Mouse (Mus musculus) lung, embryonic 15.5 days (tissue): ENCODE data around the gene Gm7324. TPM values are rescaled to one million over a fixed set of nuclear protein-coding genes. Genes with fewer than 3 reads are reported as not detected.
"Not testable (repeated sequence)": the region's sequence is repeated elsewhere in the genome, so short reads cannot be mapped to it uniquely, and the experiment has no call there.

Experiments
- ATAC-seq: fragments of 200-750 bp; cut with Nextera tagmentation; 2 replicates; pipeline ENCODE4 v1.8.0; 2017; ENCODE audit warnings: moderate number of reproducible peaks, borderline replicate concordance; ENCODE audit not compliant: low FRiP score, low TSS enrichment; ENCODE audit errors: extremely low read depth
- H3K27ac ChIP-seq: fragments of 300-500 bp; sonication (generic); 2 replicates; pipeline ENCODE4 v1.5.1; 2015; ENCODE audit warnings: moderate library complexity, mild to moderate bottlenecking, inconsistent platforms
- H3K27me3 ChIP-seq: fragments of 300-500 bp; sonication (generic); 2 replicates; pipeline ENCODE4 v1.6.1; 2015; ENCODE audit warnings: inconsistent platforms
- H3K36me3 ChIP-seq: fragments of 300-500 bp; sonication (generic); 2 replicates; pipeline ENCODE4 v1.6.1; 2015; ENCODE audit warnings: inconsistent platforms
- H3K4me1 ChIP-seq: fragments of 300-500 bp; sonication (generic); 2 replicates; pipeline ENCODE4 v1.6.1; 2015; ENCODE audit warnings: inconsistent platforms
- H3K4me2 ChIP-seq: fragments of 300-500 bp; sonication (generic); 2 replicates; pipeline ENCODE4 v1.6.1; 2015; ENCODE audit warnings: inconsistent platforms, mild to moderate bottlenecking, moderate library complexity
- H3K4me3 ChIP-seq: fragments of 300-500 bp; sonication (generic); 2 replicates; pipeline ENCODE4 v1.5.1; 2015; ENCODE audit warnings: mild to moderate bottlenecking, inconsistent platforms
- H3K9ac ChIP-seq: fragments of 300-500 bp; sonication (generic); 2 replicates; pipeline ENCODE4 v1.6.1; 2015; ENCODE audit warnings: inconsistent platforms
- H3K9me3 ChIP-seq: fragments of 300-500 bp; sonication (generic); 2 replicates; pipeline ENCODE4 v1.6.1; 2016; ENCODE audit warnings: inconsistent platforms
- WGBS: fragments of 180-500 bp; shearing (Covaris S2); methylation state at CpG from one replicate; pipeline ENCODE4 v1.1.7; 2015; 5-methylcytosine and 5-hydroxymethylcytosine counted together
- polyA plus RNA-seq: library from polyadenylated mRNA; unstranded; fragments of >200 nt; fragmentation: Nextera tagmentation; extraction: Ambion mirVana; gene quantifications from 2 replicates; pipeline ENCODE4 v1.2.1, GENCODE M21; 2015

Gene Gm7324
- 0.57 and 1.1 TPM in 2 replicates for polyA plus RNA-seq

- WGBS = 75% methylated on average over 4 of the region's 4 CpGs
- not testable (repeated sequence) for H3K4me2 ChIP-seq, H3K4me3 ChIP-seq, H3K36me3 ChIP-seq, H3K27me3 ChIP-seq, H3K4me1 ChIP-seq, H3K27ac ChIP-seq, H3K9ac ChIP-seq, H3K9me3 ChIP-seq, ATAC-seq
Measured at GRCm38 (mm10) chr14:43697621-43698020, at the start of gene Gm7324. Gm7324 (plus strand) TSS chr14:43697828.

- not testable (repeated sequence) for H3K36me3 ChIP-seq, H3K9me3 ChIP-seq, H3K4me1 ChIP-seq, H3K4me2 ChIP-seq, H3K27ac ChIP-seq, H3K9ac ChIP-seq, H3K27me3 ChIP-seq, ATAC-seq, H3K4me3 ChIP-seq
- 80% methylated on average over 1 of the region's 2 CpGs for WGBS
Measured at GRCm38 (mm10) chr14:43677099-43677498, 20.5 kb upstream of the Gm7324 start, which contains the start of gene Gm8165. Gm8165 (minus strand) TSS chr14:43677199.

- not testable (repeated sequence) for H3K9ac ChIP-seq, ATAC-seq, H3K9me3 ChIP-seq, H3K4me2 ChIP-seq, H3K4me1 ChIP-seq, H3K27me3 ChIP-seq, H3K4me3 ChIP-seq, H3K27ac ChIP-seq, H3K36me3 ChIP-seq
- 82% methylated on average over 3 of the region's 3 CpGs for WGBS
Measured at GRCm38 (mm10) chr14:43727385-43727784, 29.8 kb downstream of the Gm7324 start, which contains the start of gene Gm16506. Gm16506 (minus strand) TSS chr14:43727485.

GRCm38 (mm10) chr14:43747566-43747965 is 49.9 kb downstream of the Gm7324 start, which contains the start of gene Gm6526:
Gm6526 (plus strand) TSS chr14:43747866.
- 83% methylated on average over 4 of the region's 4 CpGs for WGBS
- not testable (repeated sequence) for H3K4me1 ChIP-seq, H3K36me3 ChIP-seq, H3K9me3 ChIP-seq, H3K4me2 ChIP-seq, H3K9ac ChIP-seq, H3K4me3 ChIP-seq, H3K27me3 ChIP-seq, ATAC-seq, H3K27ac ChIP-seq

Other genes with a start within 250 kb of the Gm7324 start
- gene Gm5799, start 154.3 kb upstream of the Gm7324 start, polyA plus RNA-seq = 0.20 TPM in 1 of 2 replicates, not detected in the other
- gene Gm17654, start 118.7 kb upstream of the Gm7324 start, polyA plus RNA-seq = not detected in 2 replicates
- not detected in 2 replicates for gene Gm10375, start 89.8 kb upstream of the Gm7324 start, polyA plus RNA-seq
- gene Gm8165, start 20.6 kb upstream of the Gm7324 start, polyA plus RNA-seq = not detected in 2 replicates
- not detected in 2 replicates for gene Gm16506, start 29.7 kb downstream of the Gm7324 start, polyA plus RNA-seq
- not detected in 2 replicates for gene Gm6526, start 50.0 kb downstream of the Gm7324 start, polyA plus RNA-seq
- gene Gm8180, start 86.9 kb downstream of the Gm7324 start, polyA plus RNA-seq = not detected in 2 replicates
- not detected in 2 replicates for gene Ear1, start 177.7 kb downstream of the Gm7324 start, polyA plus RNA-seq
- not detected in 2 replicates for gene Ear10, start 225.7 kb downstream of the Gm7324 start, polyA plus RNA-seq
- 32.5 and 33.4 TPM in 2 replicates for gene Gm8113, start 227.6 kb downstream of the Gm7324 start, polyA plus RNA-seq